Mouse (Mus musculus): ENCODE measurements around the gene 4930512M02Rik.

DNA sequence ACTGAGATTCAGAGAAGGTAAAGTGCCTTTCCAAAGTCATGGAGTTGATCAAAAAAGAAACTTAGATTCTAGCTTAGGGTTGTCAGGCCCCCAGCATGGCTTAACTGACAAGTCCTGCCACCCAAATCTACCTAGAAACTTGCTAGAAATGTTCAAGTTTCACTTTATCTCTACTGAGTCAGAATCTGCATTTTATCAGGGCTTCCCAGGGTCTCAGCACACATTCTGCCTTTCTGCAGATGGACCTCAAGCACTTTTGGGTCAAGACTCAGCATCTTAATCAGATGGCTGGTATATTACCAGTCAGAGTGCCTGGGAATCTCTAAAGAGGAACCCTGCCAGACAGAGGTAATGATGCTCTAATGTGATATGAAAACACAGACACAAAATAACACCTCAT, 56.9 kb downstream of the 4930512M02Rik start:
- no peak for TF ChIP-seq POLR2A (IDR thresholded peaks at IDR 0.05; ENCODE audit: borderline replicate concordance, extremely low read depth, low read depth, low read length)
- TF ChIP-seq CTCF (IDR thresholded peaks at IDR 0.05; ENCODE audit: insufficient read depth, low read length) = no peak
